Mouse (Mus musculus): ENCODE measurements around the gene Dip2b.

Dip2b gene

DNA sequence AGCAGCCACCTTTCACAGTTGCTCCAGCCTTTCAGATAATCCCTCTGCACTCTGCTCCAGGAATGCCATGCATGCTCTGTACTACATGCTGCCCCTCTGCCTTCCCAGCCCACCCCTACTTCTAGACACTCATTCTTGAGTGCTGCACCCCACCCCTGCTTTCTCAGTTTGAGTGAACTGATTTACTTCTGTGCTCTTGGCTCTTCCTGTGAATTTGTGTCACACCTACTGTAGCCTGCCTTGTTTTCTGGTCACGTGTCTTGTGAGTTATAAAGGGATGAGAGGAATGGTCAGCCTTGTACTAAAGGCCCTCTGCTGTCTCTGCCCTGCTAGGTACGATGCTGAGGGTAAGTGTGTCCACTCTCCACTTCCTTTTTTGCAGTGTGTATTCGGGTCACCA, 163.3 kb downstream of the Dip2b start:
- Histone ChIP-seq H3K4me3 (replicated peaks; ENCODE audit: low read length) (no peak overlapping the region), H3K36me3 (ENCODE audit: insufficient read depth, low read length) (peaks cover 80% of the 10 kb centered on the region), H3K9me3 (ENCODE audit: low read length) (no peaks in the 10 kb centered on the region), H3K27me3 (ENCODE audit: insufficient read depth, low read length) (no peaks in the 10 kb centered on the region), H3K4me1 (replicated peaks; ENCODE audit: low read depth, low read length) (peaks cover 3% of the 10 kb centered on the region; the same call in 1 of the 2 replicates)
- TF ChIP-seq NANOG (IDR thresholded peaks at IDR 0.05; ENCODE audit: borderline replicate concordance, low read length) (no peak), POU5F1 (IDR thresholded peaks at IDR 0.05; ENCODE audit: borderline replicate concordance, low read length) (no peak), CTCF (conservative IDR thresholded peaks at IDR 0.05; ENCODE audit: low read length) (no peak)

DNA sequence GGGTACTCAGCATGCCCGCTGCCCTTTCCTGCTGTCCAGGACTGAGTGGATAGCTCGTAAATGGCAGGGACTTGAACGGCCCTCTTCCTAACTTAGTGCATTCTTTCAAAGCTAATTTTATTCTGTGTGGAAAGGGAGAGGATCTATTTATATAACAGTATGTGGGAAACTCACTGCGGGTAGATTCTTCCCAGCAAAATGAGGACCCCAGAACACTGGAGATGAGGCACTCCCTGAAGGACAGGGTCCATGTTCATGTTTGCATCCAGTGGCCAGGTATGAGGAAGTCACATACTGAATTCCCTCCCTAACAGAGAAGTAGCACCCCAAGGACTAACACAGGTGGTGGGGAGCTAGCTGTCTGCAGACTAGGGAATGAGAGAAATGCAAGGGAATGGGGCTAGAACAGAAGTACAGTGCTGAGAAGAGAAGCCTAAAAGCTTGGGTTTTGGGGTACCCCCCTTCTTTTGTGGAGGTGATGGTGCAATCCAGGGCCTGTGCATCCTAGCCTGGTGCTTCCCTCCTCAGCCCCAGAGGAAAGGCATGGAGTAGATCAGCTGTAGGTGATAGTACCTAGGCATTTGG, 164.1 kb downstream of the Dip2b start:
- TF ChIP-seq NANOG (IDR thresholded peaks at IDR 0.05; ENCODE audit: borderline replicate concordance, low read length), result no peak
- Histone ChIP-seq H3K27me3 (ENCODE audit: insufficient read depth, low read length) (no peaks in the 10 kb centered on the region), H3K9me3 (ENCODE audit: low read length) (no peaks in the 10 kb centered on the region), H3K36me3 (ENCODE audit: insufficient read depth, low read length) (peaks cover 81% of the 10 kb centered on the region), H3K4me3 (replicated peaks; ENCODE audit: low read length) (no peak overlapping the region), H3K4me1 (replicated peaks; ENCODE audit: low read depth, low read length) (peaks cover 2% of the 10 kb centered on the region)

DNA sequence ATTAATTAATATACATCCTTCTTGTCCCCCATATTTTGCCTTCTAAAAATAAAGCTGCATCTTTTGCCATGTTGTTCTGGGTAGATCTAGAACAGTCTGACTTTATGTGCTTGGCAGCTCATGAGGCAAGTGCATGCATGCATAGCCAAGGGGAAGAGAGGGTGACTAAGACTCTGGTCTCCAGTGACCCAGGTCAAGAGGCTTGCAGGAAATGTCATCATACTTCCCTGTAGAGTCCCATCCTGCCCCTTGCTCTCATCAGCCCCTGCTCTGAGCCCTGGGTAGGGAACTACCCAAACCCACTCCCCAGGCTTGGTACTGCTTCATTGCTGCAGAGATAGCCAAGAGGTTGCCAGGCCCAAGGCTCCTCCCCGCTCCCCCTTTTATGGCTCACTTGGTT, 166.1 kb downstream of the Dip2b start:
- Histone ChIP-seq H3K4me1 (replicated peaks; ENCODE audit: low read depth, low read length) (peaks cover 21% of the 10 kb centered on the region), H3K4me3 (replicated peaks; ENCODE audit: low read length) (no peak overlapping the region), H3K9me3 (ENCODE audit: low read length) (no peaks in the 10 kb centered on the region), H3K36me3 (ENCODE audit: insufficient read depth, low read length) (peaks cover 81% of the 10 kb centered on the region), H3K27me3 (ENCODE audit: insufficient read depth, low read length) (no peaks in the 10 kb centered on the region)
- no peak for TF ChIP-seq POU5F1 (IDR thresholded peaks at IDR 0.05; ENCODE audit: borderline replicate concordance, low read length)

DNA sequence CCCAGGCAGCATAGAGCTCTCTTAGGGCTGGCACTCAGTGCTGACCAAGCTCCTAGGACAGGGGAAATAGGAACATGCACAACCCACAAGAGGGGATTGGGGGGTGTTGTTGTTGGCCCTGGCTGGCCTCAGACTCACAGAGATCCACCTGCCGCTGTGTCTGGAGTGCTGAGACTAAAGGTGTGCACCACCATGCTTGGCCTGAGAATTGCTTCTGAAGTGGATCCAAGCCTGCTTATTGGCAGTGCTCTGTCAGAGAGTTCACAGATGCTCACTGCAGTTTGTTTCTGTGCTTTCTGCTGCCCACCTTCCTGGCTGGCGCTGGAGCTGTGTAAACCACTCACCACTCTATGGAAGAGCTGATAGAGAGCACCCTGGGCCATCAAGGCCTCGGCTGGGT, 171.5 kb downstream of the Dip2b start:
- no peaks in the 10 kb centered on the region for H3K9me3 ChIP-seq (ENCODE audit: low read length)
- H3K27me3 ChIP-seq (ENCODE audit: insufficient read depth, low read length), result no peaks in the 10 kb centered on the region
- H3K36me3 ChIP-seq (ENCODE audit: insufficient read depth, low read length), result peaks cover 82% of the 10 kb centered on the region
- H3K4me1 ChIP-seq (replicated peaks; ENCODE audit: low read depth, low read length), result peaks cover 44% of the 10 kb centered on the region
- no peak overlapping the region for H3K4me3 ChIP-seq (replicated peaks; ENCODE audit: low read length)
- TF ChIP-seq NANOG (IDR thresholded peaks at IDR 0.05; ENCODE audit: borderline replicate concordance, low read length) (no peak), POU5F1 (IDR thresholded peaks at IDR 0.05; ENCODE audit: borderline replicate concordance, low read length) (no peak), CTCF (conservative IDR thresholded peaks at IDR 0.05; ENCODE audit: low read length) (no peak)

DNA sequence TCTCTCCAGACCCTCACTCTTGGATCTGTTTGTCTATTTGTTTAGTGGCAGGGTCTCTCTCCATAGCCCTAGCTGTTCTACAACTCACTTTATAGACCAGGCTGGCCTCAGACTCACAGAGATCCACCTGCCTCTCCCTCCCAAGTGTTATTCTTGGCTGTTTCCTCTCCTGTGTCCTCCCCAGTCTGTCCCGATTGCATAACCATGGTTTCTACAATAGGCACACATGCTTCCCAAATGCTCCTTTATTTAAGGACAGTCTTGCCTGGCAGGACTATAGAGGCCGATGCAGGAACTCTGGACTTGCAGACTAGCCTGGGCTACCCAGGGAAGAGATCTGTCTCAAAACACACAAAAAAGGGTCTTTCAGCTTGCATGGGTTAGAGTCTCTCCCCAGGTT, 174.9 kb downstream of the Dip2b start:
- TF ChIP-seq NANOG (IDR thresholded peaks at IDR 0.05; ENCODE audit: borderline replicate concordance, low read length), result no peak
- TF ChIP-seq CTCF (conservative IDR thresholded peaks at IDR 0.05; ENCODE audit: low read length), result no peak
- no peak for TF ChIP-seq POU5F1 (IDR thresholded peaks at IDR 0.05; ENCODE audit: borderline replicate concordance, low read length)
- H3K36me3 ChIP-seq (ENCODE audit: insufficient read depth, low read length), result peaks cover 63% of the 10 kb centered on the region
- H3K4me1 ChIP-seq (replicated peaks; ENCODE audit: low read depth, low read length), result peaks cover 46% of the 10 kb centered on the region
- H3K27me3 ChIP-seq (ENCODE audit: insufficient read depth, low read length), result no peaks in the 10 kb centered on the region
- no peak overlapping the region for H3K4me3 ChIP-seq (replicated peaks; ENCODE audit: low read length)
- H3K9me3 ChIP-seq (ENCODE audit: low read length), result no peaks in the 10 kb centered on the region

DNA sequence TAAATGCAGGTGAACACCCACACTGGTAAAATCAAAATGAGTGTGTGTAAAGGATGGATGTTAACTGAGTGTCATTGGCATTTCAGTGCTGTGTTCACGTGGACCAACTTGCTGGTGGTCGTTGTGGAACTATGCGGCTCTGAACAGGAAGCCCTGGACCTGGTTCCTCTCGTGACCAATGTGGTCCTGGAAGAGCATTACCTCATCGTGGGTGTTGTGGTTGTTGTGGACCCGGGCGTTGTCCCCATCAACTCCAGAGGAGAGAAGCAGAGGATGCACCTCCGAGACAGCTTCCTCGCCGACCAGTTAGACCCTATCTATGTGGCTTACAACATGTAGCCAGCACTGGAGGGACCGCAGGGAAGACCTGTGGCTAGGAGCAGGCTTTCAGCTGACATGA, 176.6 kb downstream of the Dip2b start:
- Histone ChIP-seq H3K36me3 (ENCODE audit: insufficient read depth, low read length) (peaks cover 54% of the 10 kb centered on the region), H3K4me3 (replicated peaks; ENCODE audit: low read length) (no peak overlapping the region), H3K27me3 (ENCODE audit: insufficient read depth, low read length) (no peaks in the 10 kb centered on the region), H3K4me1 (replicated peaks; ENCODE audit: low read depth, low read length) (peaks cover 47% of the 10 kb centered on the region), H3K9me3 (ENCODE audit: low read length) (no peaks in the 10 kb centered on the region)
- no peak for TF ChIP-seq CTCF (conservative IDR thresholded peaks at IDR 0.05; ENCODE audit: low read length)
- TF ChIP-seq NANOG (IDR thresholded peaks at IDR 0.05; ENCODE audit: borderline replicate concordance, low read length), result no peak
- TF ChIP-seq POU5F1 (IDR thresholded peaks at IDR 0.05; ENCODE audit: borderline replicate concordance, low read length), result no peak

DNA sequence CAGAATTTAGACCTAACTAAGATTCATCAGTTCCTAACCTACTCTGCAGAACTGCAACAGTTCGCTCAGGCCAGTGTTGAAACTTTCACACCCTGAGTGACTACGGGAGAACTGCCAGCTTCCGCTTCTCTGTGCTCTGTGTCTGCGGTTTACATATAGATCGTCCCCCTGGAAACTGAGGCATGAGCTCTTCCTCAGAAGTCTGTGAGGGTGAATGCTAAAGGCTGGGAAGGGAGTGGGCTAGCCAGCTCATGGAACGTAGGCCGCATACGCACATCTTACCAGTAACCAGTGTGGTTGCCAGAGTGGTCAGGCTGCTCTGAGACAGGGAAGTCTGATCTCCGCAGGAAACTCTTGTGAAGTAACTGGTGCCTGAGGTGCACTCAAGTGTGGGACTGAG, 177.7 kb downstream of the Dip2b start:
- Histone ChIP-seq H3K4me1 (replicated peaks; ENCODE audit: low read depth, low read length) (peaks cover 45% of the 10 kb centered on the region), H3K4me3 (replicated peaks; ENCODE audit: low read length) (no peak overlapping the region), H3K9me3 (ENCODE audit: low read length) (peaks cover 3% of the 10 kb centered on the region), H3K36me3 (ENCODE audit: insufficient read depth, low read length) (peaks cover 50% of the 10 kb centered on the region), H3K27me3 (ENCODE audit: insufficient read depth, low read length) (no peaks in the 10 kb centered on the region)
- no peak for TF ChIP-seq POU5F1 (IDR thresholded peaks at IDR 0.05; ENCODE audit: borderline replicate concordance, low read length)
- no peak for TF ChIP-seq CTCF (conservative IDR thresholded peaks at IDR 0.05; ENCODE audit: low read length)
- TF ChIP-seq NANOG (IDR thresholded peaks at IDR 0.05; ENCODE audit: borderline replicate concordance, low read length), result no peak

DNA sequence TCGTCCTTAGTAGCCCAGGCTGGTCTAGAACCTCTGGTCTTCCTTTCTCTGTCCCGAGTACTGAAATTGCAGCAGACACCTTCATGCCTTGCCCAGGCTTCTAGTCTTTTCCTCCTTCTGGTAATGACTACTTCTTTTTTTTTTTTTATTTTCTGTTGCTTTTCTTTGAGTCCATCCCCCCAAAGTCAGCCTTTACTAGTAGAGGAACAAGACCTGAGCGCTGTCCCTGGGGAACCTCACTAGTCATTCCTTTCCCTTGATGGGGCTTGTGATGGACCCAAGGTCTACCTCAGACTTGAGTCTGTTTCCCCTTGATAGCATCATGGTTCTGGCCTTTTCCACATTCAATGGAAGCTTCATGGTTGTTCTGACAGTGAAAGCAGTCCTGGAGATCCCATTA, 179.6 kb downstream of the Dip2b start:
- no peak for TF ChIP-seq NANOG (IDR thresholded peaks at IDR 0.05; ENCODE audit: borderline replicate concordance, low read length)
- TF ChIP-seq POU5F1 (IDR thresholded peaks at IDR 0.05; ENCODE audit: borderline replicate concordance, low read length), result no peak
- TF ChIP-seq CTCF (conservative IDR thresholded peaks at IDR 0.05; ENCODE audit: low read length), result no peak
- peaks cover 45% of the 10 kb centered on the region for H3K4me1 ChIP-seq (replicated peaks; ENCODE audit: low read depth, low read length)
- H3K4me3 ChIP-seq (replicated peaks; ENCODE audit: low read length), result no peak overlapping the region
- H3K27me3 ChIP-seq (ENCODE audit: insufficient read depth, low read length), result no peaks in the 10 kb centered on the region
- H3K9me3 ChIP-seq (ENCODE audit: low read length), result peaks cover 21% of the 10 kb centered on the region
- H3K36me3 ChIP-seq (ENCODE audit: insufficient read depth, low read length), result peaks cover 50% of the 10 kb centered on the region

DNA sequence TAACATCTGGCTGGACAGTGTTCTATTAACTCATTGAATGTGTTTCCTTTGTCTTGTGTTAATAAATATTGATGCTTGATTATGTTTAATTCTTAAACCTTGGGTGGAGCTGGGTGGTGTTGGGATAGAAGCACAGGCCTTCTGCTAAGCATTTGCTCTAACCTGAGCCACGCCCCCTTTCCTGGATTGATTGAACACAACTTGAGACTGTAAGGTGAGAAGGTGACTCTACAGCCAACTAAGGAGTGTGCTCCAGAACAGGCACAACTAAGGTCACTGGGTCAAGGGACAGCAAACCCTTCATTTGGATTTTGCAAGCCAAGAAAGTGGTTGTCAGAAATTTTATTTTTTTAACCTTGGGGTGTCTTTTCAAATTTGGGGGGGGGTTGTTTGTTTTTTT, 180.9 kb downstream of the Dip2b start:
- Histone ChIP-seq H3K4me1 (replicated peaks; ENCODE audit: low read depth, low read length) (peaks cover 44% of the 10 kb centered on the region), H3K4me3 (replicated peaks; ENCODE audit: low read length) (no peak overlapping the region), H3K9me3 (ENCODE audit: low read length) (peaks cover 35% of the 10 kb centered on the region), H3K27me3 (ENCODE audit: insufficient read depth, low read length) (no peaks in the 10 kb centered on the region), H3K36me3 (ENCODE audit: insufficient read depth, low read length) (peaks cover 50% of the 10 kb centered on the region)
- no peak for TF ChIP-seq CTCF (conservative IDR thresholded peaks at IDR 0.05; ENCODE audit: low read length)
- TF ChIP-seq NANOG (IDR thresholded peaks at IDR 0.05; ENCODE audit: borderline replicate concordance, low read length), result no peak
- TF ChIP-seq POU5F1 (IDR thresholded peaks at IDR 0.05; ENCODE audit: borderline replicate concordance, low read length), result no peak

Data from E14TG2a.4 (cell line).